Mouse (Mus musculus) left cerebral cortex, adult 8-10 months (tissue): ENCODE measurements at regions not wholly inside any gene's neighbourhood (a gene's known extent, or its start where the extent isn't known, plus 50 kb on each side); places are given as distances from the start of the nearest gene placed in this dataset.

Source experiments
- DNase-seq, 2 experiments: peaks; one replicate each; pipeline ENCODE4 v3.0.0; 2022; ENCODE audit warnings: low spot score in 2 of 2

DNA sequence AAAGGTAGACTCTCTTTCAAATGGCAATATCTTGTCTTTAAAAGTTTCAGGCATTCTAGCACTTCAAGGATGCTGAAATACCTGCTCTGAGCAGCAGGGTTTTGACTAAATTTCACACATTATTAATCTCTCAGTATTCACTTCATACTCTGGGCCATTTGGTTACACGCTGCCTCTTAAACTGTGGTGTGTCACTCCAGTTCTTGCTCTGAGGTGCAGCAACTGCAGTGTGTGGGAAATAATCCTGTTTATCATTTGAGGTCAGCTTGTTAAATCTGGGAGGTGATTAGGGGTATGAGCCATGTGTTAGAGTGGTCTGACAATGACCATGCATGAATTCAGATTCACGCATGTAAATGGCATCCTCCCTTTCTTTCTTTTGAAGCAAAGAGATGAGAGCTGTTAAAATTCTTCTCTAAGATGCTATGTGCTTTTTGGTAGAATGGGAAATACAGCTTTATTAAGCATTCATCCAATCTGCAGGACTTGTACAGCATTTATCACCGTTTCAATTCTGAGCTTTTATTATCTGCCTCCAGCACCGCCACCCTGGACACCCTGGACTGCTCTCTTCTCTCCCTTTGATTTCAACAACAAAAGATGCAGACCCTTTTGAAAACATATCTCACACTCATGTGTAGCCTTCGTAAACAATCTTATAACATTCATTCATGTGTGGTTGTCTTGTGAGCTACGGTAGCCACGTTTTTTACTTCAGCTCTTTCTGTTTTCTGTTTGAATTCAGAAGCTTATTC, 362.4 kb upstream of the Gm38303 start:
- DNase-seq, result no peak

DNA sequence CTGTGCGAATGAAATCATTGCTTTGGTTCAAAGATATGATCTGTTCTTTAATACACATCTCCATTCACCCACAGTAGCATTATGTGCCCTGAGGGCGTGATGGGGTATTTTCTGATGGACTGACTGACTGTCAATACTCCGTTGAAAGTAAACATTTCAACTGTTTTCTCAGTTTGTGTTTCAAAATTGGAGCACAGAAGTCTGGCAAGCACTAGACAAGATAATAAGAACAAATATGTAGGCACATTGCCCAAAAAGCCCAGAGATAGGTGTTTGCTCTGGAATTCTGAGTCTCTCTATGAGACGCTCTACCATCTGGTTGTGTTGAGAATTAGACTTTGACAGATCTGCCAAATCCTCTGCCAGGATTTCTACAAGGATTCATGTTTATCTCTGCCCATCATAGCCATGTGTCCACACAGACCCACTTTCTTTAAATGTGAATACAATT, 350.0 kb upstream of the Gm38303 start:
- peak in 1 of 2 experiments; percentile 7 for DNase-seq

DNA sequence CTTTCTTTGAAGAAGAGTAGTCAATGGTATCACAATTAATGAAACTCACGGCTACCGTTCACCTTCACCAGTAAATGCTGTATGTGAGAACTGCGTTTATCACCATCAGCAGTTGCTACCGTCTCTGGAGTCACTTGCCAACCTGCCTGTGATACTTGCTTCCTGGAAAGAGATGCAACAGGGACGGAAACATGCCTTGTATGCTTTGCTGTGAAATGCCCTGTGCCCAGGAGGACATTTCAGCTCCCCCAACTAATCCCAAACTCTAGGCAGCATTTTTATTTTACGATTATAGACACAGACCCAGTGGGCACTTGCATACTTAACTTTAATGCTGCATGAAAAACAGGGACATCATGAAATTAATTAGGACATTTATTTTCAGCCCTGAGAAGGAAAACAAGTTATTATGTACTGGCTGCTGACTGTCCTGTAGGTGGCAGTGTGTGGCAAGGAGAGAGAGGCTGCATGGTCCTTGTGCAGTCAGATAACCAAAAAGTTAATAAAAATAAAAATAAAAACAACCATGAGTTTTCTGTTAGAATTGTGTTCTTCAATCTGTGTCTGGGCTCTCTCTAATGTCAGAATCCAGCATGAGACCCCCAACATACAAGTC, 349.5 kb upstream of the Gm38303 start:
- peak in 1 of 2 experiments; percentile 12 for DNase-seq

DNA sequence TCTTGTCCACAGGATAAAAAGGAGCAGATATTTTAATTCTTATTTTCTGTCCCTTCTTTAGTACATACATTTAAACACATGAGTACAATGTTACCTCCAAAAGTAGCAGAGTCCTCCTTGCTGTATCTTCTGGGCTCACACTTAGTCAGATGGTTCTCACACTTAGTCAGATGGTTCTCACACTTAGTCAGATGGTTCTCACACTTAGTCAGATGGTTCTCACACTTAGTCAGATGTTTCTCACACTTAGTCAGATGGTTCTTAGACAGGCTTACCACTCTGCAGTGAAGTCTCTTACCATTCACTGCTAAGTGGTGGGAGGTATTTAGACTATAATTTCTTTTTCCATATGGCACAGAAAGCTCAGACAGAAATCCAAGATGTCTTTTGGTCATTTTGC, 346.5 kb upstream of the Gm38303 start:
- DNase-seq, result no peak

DNA sequence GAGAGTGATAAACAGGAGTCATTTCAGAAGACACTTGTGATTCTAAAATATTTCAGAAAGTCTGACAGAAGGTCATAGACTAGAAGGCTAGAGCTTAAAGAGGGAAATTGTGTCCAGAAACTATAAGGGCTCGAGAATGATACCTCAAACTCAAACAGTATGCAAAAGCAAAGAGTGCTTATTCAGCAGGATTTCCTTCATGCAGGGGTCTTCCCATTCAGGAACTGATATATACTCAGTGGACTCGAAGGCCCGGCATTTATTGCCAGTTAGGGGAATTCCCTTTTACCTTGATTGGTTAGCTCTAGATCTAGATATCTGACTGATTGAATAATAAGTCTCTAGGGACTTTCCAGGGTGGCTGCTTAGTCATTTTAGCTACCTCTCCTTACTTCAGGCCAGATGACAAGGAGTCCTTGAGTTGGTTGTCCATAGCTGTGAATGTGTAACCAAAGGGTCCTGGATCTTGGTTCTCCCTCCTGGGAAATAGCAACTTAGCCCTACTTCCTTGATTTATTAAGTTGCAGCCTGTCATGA, 312.6 kb upstream of the Gm38303 start:
- DNase-seq, result no peak
